Mouse (Mus musculus) myocyte (in vitro differentiated cells): ENCODE measurements around the gene Dnajc1.

Experiments
- CEBPB ChIP-seq: IDR thresholded peaks from 2 replicates; pipeline ENCODE4 v1.6.1; 2011; ENCODE audit warnings: mild to moderate bottlenecking, moderate library complexity; ENCODE audit not compliant: poor library complexity, insufficient read depth, severe bottlenecking
- E2F4 ChIP-seq: IDR thresholded peaks from one replicate; pipeline ENCODE4 v1.6.1; 2011; ENCODE audit warnings: mild to moderate bottlenecking, control low read depth, moderate library complexity; ENCODE audit not compliant: insufficient read depth
- MAX ChIP-seq: IDR thresholded peaks from one replicate; pipeline ENCODE4 v1.6.1; 2011; ENCODE audit warnings: low read depth, mild to moderate bottlenecking, control low read depth
- MYOD1 ChIP-seq, 3 experiments: IDR thresholded peaks; one replicate each; pipeline ENCODE4 v1.6.1; 2011; ENCODE audit warnings: control low read depth in 2 of 3, low read depth in 2 of 3, mild to moderate bottlenecking in 2 of 3, moderate library complexity in 1 of 3; ENCODE audit not compliant: insufficient read length in 2 of 3, control insufficient read depth in 1 of 3
- MYOG ChIP-seq, 3 experiments: IDR thresholded peaks; one replicate each; pipeline ENCODE4 v1.6.1; 2011; ENCODE audit warnings: control low read depth in 2 of 3, low read depth in 2 of 3, mild to moderate bottlenecking in 2 of 3; ENCODE audit not compliant: insufficient read length in 2 of 3, control insufficient read depth in 1 of 3, insufficient read depth in 1 of 3
- POLR2A ChIP-seq: IDR thresholded peaks from one replicate; pipeline ENCODE4 v1.6.1; 2011; ENCODE audit warnings: low read depth, mild to moderate bottlenecking, control low read depth, moderate library complexity; ENCODE audit not compliant: insufficient read length
- POLR2AphosphoS2 ChIP-seq: IDR thresholded peaks from one replicate; pipeline ENCODE4 v1.6.1; 2011; ENCODE audit warnings: low read depth, control low read depth; ENCODE audit not compliant: insufficient read length
- REST ChIP-seq: IDR thresholded peaks from one replicate; pipeline ENCODE4 v1.6.1; 2011; ENCODE audit warnings: mild to moderate bottlenecking, control low read depth, moderate library complexity; ENCODE audit not compliant: insufficient read depth, insufficient read length
- SRF ChIP-seq: IDR thresholded peaks from one replicate; pipeline ENCODE4 v1.6.1; 2011; ENCODE audit warnings: low read depth; ENCODE audit not compliant: control insufficient read depth, insufficient read length
- TCF12 ChIP-seq: IDR thresholded peaks from one replicate; pipeline ENCODE4 v1.6.1; 2011; ENCODE audit warnings: mild to moderate bottlenecking, control low read depth; ENCODE audit not compliant: poor library complexity, insufficient read depth, severe bottlenecking
- USF1 ChIP-seq: IDR thresholded peaks from one replicate; pipeline ENCODE4 v1.6.1; 2011; ENCODE audit warnings: low read depth, mild to moderate bottlenecking, control low read depth, moderate library complexity

DNA sequence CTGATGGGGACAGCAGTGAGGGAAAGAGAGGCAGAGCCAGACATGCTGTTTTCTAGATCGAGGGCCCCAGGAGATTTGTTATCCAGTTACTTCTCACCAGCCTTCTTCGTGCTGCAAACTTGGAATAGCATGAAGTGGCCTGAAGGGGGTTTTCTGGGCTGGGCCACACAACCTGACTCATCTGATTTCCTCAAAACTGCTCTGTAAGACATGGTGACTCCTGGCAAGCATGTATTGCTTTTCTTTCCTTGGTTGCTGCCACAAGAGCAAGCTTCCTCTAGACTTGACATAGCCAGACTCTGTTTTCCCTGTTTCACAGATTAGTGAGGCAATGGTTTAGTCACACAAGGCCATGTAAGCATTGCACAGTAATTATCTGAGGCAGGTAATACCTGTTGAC, 178.6 kb downstream of the Dnajc1 start:
- TF ChIP-seq CEBPB (no peak), TCF12 (no peak), POLR2A (no peak), USF1 (no peak), MAX (no peak), MYOG (IDR thresholded peaks at IDR 0.05; ENCODE audit: control insufficient read depth in 1 of 3, insufficient read depth in 1 of 3, insufficient read length in 2 of 3, low read depth in 2 of 3) (no peak), E2F4 (no peak), MYOD1 (IDR thresholded peaks at IDR 0.05; ENCODE audit: control insufficient read depth in 1 of 3, insufficient read length in 2 of 3, low read depth in 2 of 3) (no peak), POLR2AphosphoS2 (no peak), SRF (no peak), REST (no peak)
